Comparison of ENCODE assay signal across 8 mouse cellular contexts in the genomic region with DNA sequence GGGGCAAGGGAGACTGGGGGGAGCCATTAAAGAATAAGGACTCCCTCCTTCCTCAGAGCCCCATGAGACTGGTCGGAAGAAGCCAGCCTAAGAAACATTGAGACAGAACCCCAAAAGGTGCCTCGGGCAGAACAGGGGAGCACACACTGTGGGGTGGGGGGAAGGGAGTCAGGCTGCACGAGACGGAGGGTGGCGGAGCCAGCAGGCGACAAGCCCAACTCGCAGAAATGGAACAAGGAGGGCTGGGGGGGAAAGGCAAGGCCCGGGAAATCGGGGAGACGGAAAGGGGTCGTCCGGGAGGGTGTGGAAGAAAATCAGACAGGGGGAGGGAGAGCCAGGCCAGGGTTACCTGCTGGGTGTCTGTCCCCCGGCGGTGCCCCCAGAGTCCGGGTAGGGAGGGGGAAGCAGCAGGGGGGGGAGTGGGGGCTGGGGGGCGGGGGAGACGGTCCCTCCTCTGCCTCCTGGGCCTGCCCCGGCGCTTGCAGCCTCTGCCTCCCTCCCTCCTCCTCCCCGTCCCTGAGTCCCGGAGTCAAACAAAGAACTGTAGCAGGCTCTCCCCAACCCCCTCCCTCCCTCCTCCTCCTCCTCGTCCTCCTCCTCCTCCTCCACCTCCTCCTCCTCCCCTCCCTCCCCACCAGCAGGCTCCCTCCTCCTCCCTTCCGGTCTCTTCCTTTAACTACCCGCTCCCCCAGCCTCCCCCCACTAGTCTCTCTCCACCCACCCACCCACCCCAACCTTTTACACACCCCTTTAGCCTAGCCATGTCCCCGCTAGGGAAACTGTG. TPM values are rescaled to one million over a fixed set of nuclear protein-coding genes. Genes with fewer than 3 reads are reported as not detected.
DNase-seq lines count a peak whose midpoint lies in the region; ATAC-seq lines count a peak whose summit lies in the region.

No protein-coding gene starts in this region.

- H3K36me3 ChIP-seq in forebrain, embryonic 11.5 days (ENCODE audit: control insufficient read depth, insufficient read depth, low read length), result peaks cover 3% of the 10 kb centered on the region; the same call in 1 of the 2 replicates
- H3K36me3 ChIP-seq in liver, embryonic 13.5 days, result peaks cover 3% of the 10 kb centered on the region; the same call in 1 of the 2 replicates
- H3K36me3 ChIP-seq in neural tube, embryonic 14.5 days (ENCODE audit: control insufficient read depth, insufficient read depth, low read length), result peaks cover 6% of the 10 kb centered on the region; the same call in 1 of the 2 replicates

- H3K9ac ChIP-seq in forebrain, embryonic 11.5 days (ENCODE audit: low read length), result peak overlapping the region; percentile 98
- peak overlapping the region; percentile 63 for H3K9ac ChIP-seq in liver, embryonic 13.5 days
- peak overlapping the region; percentile 99 for H3K9ac ChIP-seq in neural tube, embryonic 14.5 days (replicated peaks; ENCODE audit: low read depth, low read length)

- peak; percentile 70 to 74 for DNase-seq in layer of hippocampus, postnatal 10 days (ENCODE audit: low spot score in 2 of 2)
- DNase-seq in layer of hippocampus, adult 9-10 months (ENCODE audit: low spot score), result no peak
- peak; percentile 59 for DNase-seq in adrenal gland, postnatal 25 days
- DNase-seq in forebrain, embryonic 11.5 days (ENCODE audit: low spot score), result peak; percentile 91
- peak; percentile 59 for DNase-seq in induced T-regulatory cell, adult 2 months (ENCODE audit: low read depth)
- no peak for DNase-seq in liver, embryonic 13.5 days
- DNase-seq in left cerebral cortex, adult 11 months (ENCODE audit: low spot score), result no peak

- H3K27ac ChIP-seq in forebrain, embryonic 11.5 days (ENCODE audit: low read depth, low read length), result peak overlapping the region; percentile 100
- H3K27ac ChIP-seq in liver, embryonic 13.5 days, result peak overlapping the region; percentile 85
- H3K27ac ChIP-seq in neural tube, embryonic 14.5 days (ENCODE audit: low read depth, low read length), result peak overlapping the region; percentile 99

- H3K9me3 ChIP-seq in forebrain, embryonic 11.5 days (ENCODE audit: control insufficient read depth, low read length), result no peaks in the 10 kb centered on the region
- H3K9me3 ChIP-seq in liver, embryonic 13.5 days (replicated peaks), result no peaks in the 10 kb centered on the region
- no peaks in the 10 kb centered on the region for H3K9me3 ChIP-seq in neural tube, embryonic 14.5 days (ENCODE audit: control insufficient read depth, low read length)

- H3K4me3 ChIP-seq in forebrain, embryonic 11.5 days (ENCODE audit: low read depth, low read length), result peak overlapping the region; percentile 81
- H3K4me3 ChIP-seq in liver, embryonic 13.5 days (replicated peaks), result peak overlapping the region; percentile 61
- H3K4me3 ChIP-seq in neural tube, embryonic 14.5 days (ENCODE audit: low read depth, low read length), result peak overlapping the region; percentile 83

- H3K4me2 ChIP-seq in forebrain, embryonic 11.5 days (ENCODE audit: low read depth, low read length, severe bottlenecking), result peak overlapping the region; percentile 99
- peak overlapping the region; percentile 100 for H3K4me2 ChIP-seq in liver, embryonic 13.5 days
- peak overlapping the region; percentile 99 for H3K4me2 ChIP-seq in neural tube, embryonic 14.5 days (ENCODE audit: low read depth, low read length)

- peaks cover 4% of the 10 kb centered on the region; the same call in 1 of the 2 replicates for H3K27me3 ChIP-seq in forebrain, embryonic 11.5 days (ENCODE audit: control insufficient read depth, insufficient read depth, low read length)
- peaks cover 32% of the 10 kb centered on the region for H3K27me3 ChIP-seq in liver, embryonic 13.5 days
- no peaks in the 10 kb centered on the region for H3K27me3 ChIP-seq in neural tube, embryonic 14.5 days (ENCODE audit: control insufficient read depth, insufficient read depth, low read length)

- H3K4me1 ChIP-seq in forebrain, embryonic 11.5 days (replicated peaks; ENCODE audit: control insufficient read depth, insufficient read depth, low read length), result peaks cover 45% of the 10 kb centered on the region
- peaks cover 93% of the 10 kb centered on the region for H3K4me1 ChIP-seq in liver, embryonic 13.5 days (replicated peaks)
- peaks cover 66% of the 10 kb centered on the region for H3K4me1 ChIP-seq in neural tube, embryonic 14.5 days (ENCODE audit: control insufficient read depth, insufficient read depth, low read length)

- ATAC-seq in forebrain, embryonic 11.5 days (replicated peaks; ENCODE audit: low FRiP score), result no peak
- no peak for ATAC-seq in liver, embryonic 13.5 days (ENCODE audit: low read depth)
- no peak for ATAC-seq in neural tube, embryonic 14.5 days (ENCODE audit: low read depth)

- under 1% methylated on average over 19 of the region's 25 CpGs for WGBS in forebrain, embryonic 11.5 days
- 3% methylated on average over 17 of the region's 25 CpGs for WGBS in liver, embryonic 13.5 days (ENCODE audit: insufficient replicate concordance)
- under 1% methylated on average over 17 of the region's 25 CpGs for whole genome bisulfite sequencing in neural tube, embryonic 14.5 days

RNA-seq across cellular contexts. Expression of gene Kdm6b, which starts 2.4 kb away (rescaled TPM):
- 10 to 100 TPM; 47.0 to 50.5 TPM for total RNA-seq in layer of hippocampus, postnatal 10 days (2021)
- 45.1 and 46.2 TPM in 2 replicates for total RNA-seq in adrenal gland, postnatal 25 days (2021)
- 40.9 and 41.0 TPM in 2 replicates for polyA plus RNA-seq in forebrain, embryonic 11.5 days (2014; fragmentation: Nextera tagmentation; extraction: Ambion mirVana)
- polyA plus RNA-seq in liver, embryonic 13.5 days (2015; fragmentation: Nextera tagmentation; extraction: Ambion mirVana), result 4.8 and 5.1 TPM in 2 replicates
- polyA plus RNA-seq in neural tube, embryonic 14.5 days (2014; fragmentation: Nextera tagmentation; extraction: Ambion mirVana), result 36.1 and 37.5 TPM in 2 replicates

RNA-seq across cellular contexts. Expression of gene Tmem88, which starts 17.8 kb away (rescaled TPM):
- total RNA-seq in layer of hippocampus, postnatal 10 days (2021), result 1 to 10 TPM; 2.1 to 2.7 TPM
- 13.9 and 16.9 TPM in 2 replicates for total RNA-seq in adrenal gland, postnatal 25 days (2021)
- polyA plus RNA-seq in forebrain, embryonic 11.5 days (2014; fragmentation: Nextera tagmentation; extraction: Ambion mirVana), result 15.6 and 18.5 TPM in 2 replicates
- 8.9 and 9.5 TPM in 2 replicates for polyA plus RNA-seq in liver, embryonic 13.5 days (2015; fragmentation: Nextera tagmentation; extraction: Ambion mirVana)
- polyA plus RNA-seq in neural tube, embryonic 14.5 days (2014; fragmentation: Nextera tagmentation; extraction: Ambion mirVana), result 2.3 and 5.3 TPM in 2 replicates

RNA-seq across cellular contexts. Expression of gene Cyb5d1, which starts 20.4 kb away (rescaled TPM):
- 10 to 100 TPM; 28.4 to 40.6 TPM for total RNA-seq in layer of hippocampus, postnatal 10 days (2021)
- total RNA-seq in adrenal gland, postnatal 25 days (2021), result 43.5 and 51.0 TPM in 2 replicates
- polyA plus RNA-seq in forebrain, embryonic 11.5 days (2014; fragmentation: Nextera tagmentation; extraction: Ambion mirVana), result 43.7 and 44.4 TPM in 2 replicates
- 10.3 and 13.0 TPM in 2 replicates for polyA plus RNA-seq in liver, embryonic 13.5 days (2015; fragmentation: Nextera tagmentation; extraction: Ambion mirVana)
- polyA plus RNA-seq in neural tube, embryonic 14.5 days (2014; fragmentation: Nextera tagmentation; extraction: Ambion mirVana), result 21.3 and 29.9 TPM in 2 replicates

RNA-seq across cellular contexts. Expression of gene Naa38, which starts 20.6 kb away (rescaled TPM):
- 10 to 100 TPM; 84.1 to 95.1 TPM for total RNA-seq in layer of hippocampus, postnatal 10 days (2021)
- 127 and 149 TPM in 2 replicates for total RNA-seq in adrenal gland, postnatal 25 days (2021)
- 105 and 109 TPM in 2 replicates for polyA plus RNA-seq in forebrain, embryonic 11.5 days (2014; fragmentation: Nextera tagmentation; extraction: Ambion mirVana)
- polyA plus RNA-seq in liver, embryonic 13.5 days (2015; fragmentation: Nextera tagmentation; extraction: Ambion mirVana), result 102 and 105 TPM in 2 replicates
- 112 and 132 TPM in 2 replicates for polyA plus RNA-seq in neural tube, embryonic 14.5 days (2014; fragmentation: Nextera tagmentation; extraction: Ambion mirVana)

RNA-seq across cellular contexts. Expression of gene Chd3, which starts 46.7 kb away (rescaled TPM):
- total RNA-seq in layer of hippocampus, postnatal 10 days (2021), result 100 to 1,000 TPM; 540 to 617 TPM
- 105 and 111 TPM in 2 replicates for total RNA-seq in adrenal gland, postnatal 25 days (2021)
- 53.0 and 61.4 TPM in 2 replicates for polyA plus RNA-seq in forebrain, embryonic 11.5 days (2014; fragmentation: Nextera tagmentation; extraction: Ambion mirVana)
- 2.6 and 4.4 TPM in 2 replicates for polyA plus RNA-seq in liver, embryonic 13.5 days (2015; fragmentation: Nextera tagmentation; extraction: Ambion mirVana)
- 86.0 and 89.6 TPM in 2 replicates for polyA plus RNA-seq in neural tube, embryonic 14.5 days (2014; fragmentation: Nextera tagmentation; extraction: Ambion mirVana)

Comparison
In these comparisons a context has a peak if more than half of its experiments do, and no peak if none do; other contexts are left out.
1. DNase-seq: peak in layer of hippocampus, postnatal 10 days (2 of 2), adrenal gland, postnatal 25 days (single experiment), forebrain, embryonic 11.5 days (single experiment) and induced T-regulatory cell, adult 2 months (single experiment); none in layer of hippocampus, adult 9-10 months (single experiment), liver, embryonic 13.5 days (single experiment) and left cerebral cortex, adult 11 months (single experiment).
2. Peak in every context shown above with its lines, with median percentiles within 50 percentile points of each other: H3K27ac ChIP-seq, H3K4me2 ChIP-seq, H3K4me3 ChIP-seq and H3K9ac ChIP-seq.